Mouse (Mus musculus) G1E (cell line): ENCODE measurements around the gene Dnajc6. TPM values are rescaled to one million over a fixed set of nuclear protein-coding genes. Genes with fewer than 3 reads are reported as not detected.

Source experiments
- ATAC-seq: 2 replicates; pipeline ENCODE4 v1.8.0; 2016; ENCODE audit warnings: mild to moderate bottlenecking; ENCODE audit not compliant: insufficient number of reproducible peaks, poor library complexity, low FRiP score, severe bottlenecking; ENCODE audit errors: extremely low read depth
- DNase-seq: peaks from one replicate; pipeline ENCODE4 v3.0.0; 2012; ENCODE audit warnings: low spot score
- H3K27me3 ChIP-seq: 2 replicates; pipeline ENCODE4 v1.6.1; 2012; ENCODE audit warnings: mild to moderate bottlenecking, low read length, inconsistent platforms; ENCODE audit not compliant: insufficient read depth
- H3K36me3 ChIP-seq: replicated peaks from 2 replicates; pipeline ENCODE3; 2012; ENCODE audit warnings: mild to moderate bottlenecking, inconsistent platforms
- H3K4me1 ChIP-seq: 2 replicates; pipeline ENCODE4 v1.6.1; 2012; ENCODE audit warnings: low read depth, low read length, inconsistent platforms, mixed read lengths; ENCODE audit not compliant: insufficient read depth
- H3K4me3 ChIP-seq: 2 replicates; pipeline ENCODE4 v1.5.1; 2012; ENCODE audit warnings: low read depth, mild to moderate bottlenecking, inconsistent platforms, low read length, moderate library complexity, mixed read lengths
- H3K9me3 ChIP-seq: replicated peaks from 2 replicates; pipeline ENCODE4 v1.6.1; 2012; ENCODE audit warnings: inconsistent platforms
- CTCF ChIP-seq: IDR thresholded peaks from 2 replicates; pipeline ENCODE4 v1.5.1; 2012; ENCODE audit warnings: low read depth, low read length, inconsistent platforms, mixed read lengths
- GATA1 ChIP-seq: IDR thresholded peaks from 2 replicates; pipeline ENCODE4 v1.6.1; 2012; ENCODE audit warnings: borderline replicate concordance, low read length, inconsistent platforms, mixed read lengths
- GATA2 ChIP-seq: IDR thresholded peaks from 2 replicates; pipeline ENCODE4 v1.6.1; 2012; ENCODE audit warnings: low read depth, low read length, inconsistent platforms, borderline replicate concordance
- POLR2AphosphoS5 ChIP-seq: IDR thresholded peaks from 2 replicates; pipeline ENCODE4 v1.6.1; 2012; ENCODE audit warnings: low read depth, low read length, inconsistent platforms; ENCODE audit not compliant: insufficient replicate concordance
- TAL1 ChIP-seq: conservative IDR thresholded peaks from 2 replicates; pipeline ENCODE4 v1.6.1; 2012; ENCODE audit warnings: low read depth, low read length, inconsistent platforms, mixed read lengths
- polyA plus RNA-seq: library from polyadenylated mRNA; stranded (reverse); fragments of >175 nt; gene quantifications from 2 replicates; pipeline ENCODE4 v1.2.3, GENCODE M21; 2012
- total RNA-seq, 2 experiments: library from RNA; stranded (forward) in 1 of 2; stranded (reverse) in 1 of 2; fragments of 200-1000 nt in 1 of 2; fragments of >200 nt in 1 of 2; fragmentation: Nextera tagmentation in 1 of 2; gene quantifications; 2 replicates each; pipeline ENCODE4 v1.2.3; 2014 to 2017

Gene Dnajc6
- total and polyA plus RNA-seq, 3 experiments = 0.05 TPM; not detected in 2

GRCm38 (mm10) chr4:101531901-101532300, 35.5 kb downstream of the Dnajc6 start:
- H3K36me3 ChIP-seq = no peaks in the 10 kb centered on the region
- TF ChIP-seq GATA1 (no peak), CTCF (no peak), TAL1 (no peak), GATA2 (no peak), POLR2AphosphoS5 (no peak)
- no peaks in the 10 kb centered on the region for H3K4me1 ChIP-seq
- H3K9me3 ChIP-seq = no peaks in the 10 kb centered on the region
- ATAC-seq (no peak), DNase-seq (no peak)
- H3K27me3 ChIP-seq = no peaks in the 10 kb centered on the region
- H3K4me3 ChIP-seq = no peak overlapping the region

GRCm38 (mm10) chr4:101540516-101540915, 44.1 kb downstream of the Dnajc6 start:
- H3K9me3 ChIP-seq = no peaks in the 10 kb centered on the region
- H3K27me3 ChIP-seq = no peaks in the 10 kb centered on the region; the same call in 1 of the 2 replicates
- ATAC-seq = no peak
- no peak for TF ChIP-seq TAL1
- TF ChIP-seq GATA1 = no peak
- no peak for TF ChIP-seq CTCF
- no peak for TF ChIP-seq GATA2
- TF ChIP-seq POLR2AphosphoS5 = no peak
- H3K36me3 ChIP-seq = no peaks in the 10 kb centered on the region
- H3K4me3 ChIP-seq = no peak overlapping the region
- DNase-seq = no peak
- H3K4me1 ChIP-seq = no peaks in the 10 kb centered on the region

GRCm38 (mm10) chr4:101549958-101550591, 53.6 kb downstream of the Dnajc6 start:
- Histone ChIP-seq H3K4me1 (no peaks in the 10 kb centered on the region), H3K27me3 (no peaks in the 10 kb centered on the region), H3K9me3 (no peaks in the 10 kb centered on the region), H3K36me3 (no peaks in the 10 kb centered on the region), H3K4me3 (no peak overlapping the region)
- ATAC-seq (no peak), DNase-seq (no peak)
- no peak for TF ChIP-seq TAL1
- TF ChIP-seq POLR2AphosphoS5 = no peak
- no peak for TF ChIP-seq CTCF
- TF ChIP-seq GATA2 = no peak

GRCm38 (mm10) chr4:101550671-101551161, 54.3 kb downstream of the Dnajc6 start:
- Histone ChIP-seq H3K9me3 (no peaks in the 10 kb centered on the region), H3K27me3 (no peaks in the 10 kb centered on the region), H3K36me3 (no peaks in the 10 kb centered on the region), H3K4me3 (no peak overlapping the region), H3K4me1 (no peaks in the 10 kb centered on the region)
- DNase-seq (no peak), ATAC-seq (no peak)
- TF ChIP-seq GATA2 (no peak), POLR2AphosphoS5 (no peak), GATA1 (no peak), CTCF (no peak), TAL1 (no peak)

- Histone ChIP-seq H3K9me3 (no peaks in the 10 kb centered on the region), H3K27me3 (no peaks in the 10 kb centered on the region), H3K4me3 (no peak overlapping the region), H3K36me3 (no peaks in the 10 kb centered on the region), H3K4me1 (no peaks in the 10 kb centered on the region)
- ATAC-seq = no peak
- DNase-seq = no peak
- TF ChIP-seq GATA2 (no peak), TAL1 (no peak), GATA1 (no peak), POLR2AphosphoS5 (no peak), CTCF (no peak)
Observed at GRCm38 (mm10) chr4:101551425-101551824, 55.0 kb downstream of the Dnajc6 start.

- no peaks in the 10 kb centered on the region for H3K27me3 ChIP-seq
- no peaks in the 10 kb centered on the region for H3K36me3 ChIP-seq
- H3K4me1 ChIP-seq = no peaks in the 10 kb centered on the region
- ATAC-seq (no peak), DNase-seq (no peak)
- no peaks in the 10 kb centered on the region for H3K9me3 ChIP-seq
- TF ChIP-seq CTCF = no peak
- no peak for TF ChIP-seq GATA1
- TF ChIP-seq TAL1 = no peak
- TF ChIP-seq GATA2 = no peak
- no peak for TF ChIP-seq POLR2AphosphoS5
- no peak overlapping the region for H3K4me3 ChIP-seq
Observed at GRCm38 (mm10) chr4:101552372-101552771, 55.9 kb downstream of the Dnajc6 start.

- no peaks in the 10 kb centered on the region for H3K36me3 ChIP-seq
- H3K4me1 ChIP-seq = no peaks in the 10 kb centered on the region
- ATAC-seq (no peak), DNase-seq (no peak)
- H3K9me3 ChIP-seq = no peaks in the 10 kb centered on the region
- no peak for TF ChIP-seq GATA2
- no peak for TF ChIP-seq CTCF
- no peak for TF ChIP-seq TAL1
- TF ChIP-seq GATA1 = no peak
- no peak for TF ChIP-seq POLR2AphosphoS5
- H3K27me3 ChIP-seq = peaks cover 1% of the 10 kb centered on the region
- no peak overlapping the region for H3K4me3 ChIP-seq
Observed at GRCm38 (mm10) chr4:101555016-101555415, 58.6 kb downstream of the Dnajc6 start.
